Mouse (Mus musculus): ENCODE measurements around the gene Kif20b. TPM values are rescaled to one million over a fixed set of nuclear protein-coding genes. Genes with fewer than 3 reads are reported as not detected.

Kif20b gene
- 83.0 and 89.3 TPM in 2 replicates for polyA plus RNA-seq (2014; fragmentation: Nextera tagmentation; extraction: Ambion mirVana)

GRCm38 (mm10) chr19:34921652-34922602 lies at the start of gene Kif20b:
Gene Kif20b (plus strand): TSS chr19:34922361.
- peak within 1 kb of the TSS; percentile 86 for H3K4me3 ChIP-seq (ENCODE audit: low read depth, low read length)
- peak; percentile 95 for ATAC-seq (ENCODE audit: insufficient read depth)
- WGBS: under 1% methylated on average over 57 of the region's 57 CpGs

GRCm38 (mm10) chr19:34876676-34877075 lies 45.5 kb upstream of the Kif20b start:
- Histone ChIP-seq H3K4me3 (ENCODE audit: low read depth, low read length) (no peak overlapping the region), H3K9ac (no peak overlapping the region), H3K9me3 (ENCODE audit: low read depth, low read length) (no peaks in the 10 kb centered on the region), H3K4me1 (ENCODE audit: insufficient read depth) (peaks cover 10% of the 10 kb centered on the region; the same call in 1 of the 2 replicates), H3K27ac (ENCODE audit: low read depth) (no peak overlapping the region), H3K36me3 (ENCODE audit: insufficient read depth) (no peaks in the 10 kb centered on the region), H3K4me2 (peak overlapping the region; percentile 86), H3K27me3 (ENCODE audit: insufficient read depth, low read length) (no peaks in the 10 kb centered on the region)
- TF ChIP-seq CTCF (IDR thresholded peaks at IDR 0.05; ENCODE audit: low read depth): no peak
- ATAC-seq (ENCODE audit: insufficient read depth) (no peak), DNase-seq (no peak)
- WGBS: 50% methylated on average over 7 of the region's 7 CpGs

More at GRCm38 (mm10) chr19:34921652-34922602, at the start of gene Kif20b:
- Histone ChIP-seq H3K27me3 (ENCODE audit: insufficient read depth, low read length) (no peaks in the 10 kb centered on the region), H3K9me3 (ENCODE audit: low read depth, low read length) (no peaks in the 10 kb centered on the region), H3K27ac (ENCODE audit: low read depth) (peak within 1 kb of the TSS; percentile 78), H3K9ac (peak within 1 kb of the TSS; percentile 69), H3K4me2 (peak within 1 kb of the TSS; percentile 62), H3K36me3 (ENCODE audit: insufficient read depth) (peaks cover 16% of the 10 kb centered on the region; the same call in 1 of the 2 replicates), H3K4me1 (ENCODE audit: insufficient read depth) (no peaks in the 10 kb centered on the region; the same call in 1 of the 2 replicates)
- no peak for TF ChIP-seq CTCF (IDR thresholded peaks at IDR 0.05; ENCODE audit: low read depth)
- DNase-seq: peak; percentile 98

- peak overlapping the region; percentile 99 for H3K27ac ChIP-seq (ENCODE audit: low read depth)
- peak overlapping the region; percentile 86 for H3K4me2 ChIP-seq
- peak; percentile 94 for DNase-seq
- ATAC-seq (ENCODE audit: insufficient read depth): peak; percentile 97
- H3K9ac ChIP-seq: peak overlapping the region; percentile 97
- no peaks in the 10 kb centered on the region for H3K36me3 ChIP-seq (ENCODE audit: insufficient read depth)
- under 1% methylated on average over 45 of the region's 45 CpGs for WGBS
- peak overlapping the region; percentile 87 for H3K4me3 ChIP-seq (ENCODE audit: low read depth, low read length)
- no peaks in the 10 kb centered on the region for H3K27me3 ChIP-seq (ENCODE audit: insufficient read depth, low read length)
- H3K4me1 ChIP-seq (ENCODE audit: insufficient read depth): peaks cover 10% of the 10 kb centered on the region; the same call in 1 of the 2 replicates
- H3K9me3 ChIP-seq (ENCODE audit: low read depth, low read length): no peaks in the 10 kb centered on the region
- peak; percentile 43; the same call in 1 of the 2 replicates for TF ChIP-seq CTCF (IDR thresholded peaks at IDR 0.05; ENCODE audit: low read depth)
Measured at GRCm38 (mm10) chr19:34877898-34878602, 44.1 kb upstream of the Kif20b start.

GRCm38 (mm10) chr19:34878603-34879541 lies 43.3 kb upstream of the Kif20b start, which contains the start of gene Pank1:
Gene Pank1 (minus strand): TSS chr19:34879455.
- under 1% methylated on average over 85 of the region's 96 CpGs for WGBS
- ATAC-seq (ENCODE audit: insufficient read depth): peak; percentile 64
- H3K27me3 ChIP-seq (ENCODE audit: insufficient read depth, low read length): no peaks in the 10 kb centered on the region
- H3K9ac ChIP-seq: peak within 1 kb of the TSS; percentile 97
- peak within 1 kb of the TSS; percentile 86 for H3K4me2 ChIP-seq
- DNase-seq: peak; percentile 81
- no peak for TF ChIP-seq CTCF (IDR thresholded peaks at IDR 0.05; ENCODE audit: low read depth)
- H3K4me3 ChIP-seq (ENCODE audit: low read depth, low read length): peak within 1 kb of the TSS; percentile 87
- H3K27ac ChIP-seq (ENCODE audit: low read depth): peak within 1 kb of the TSS; percentile 99
- H3K9me3 ChIP-seq (ENCODE audit: low read depth, low read length): no peaks in the 10 kb centered on the region
- H3K4me1 ChIP-seq (ENCODE audit: insufficient read depth): peaks cover 10% of the 10 kb centered on the region; the same call in 1 of the 2 replicates
- H3K36me3 ChIP-seq (ENCODE audit: insufficient read depth): no peaks in the 10 kb centered on the region

GRCm38 (mm10) chr19:34879624-34880023 lies 42.5 kb upstream of the Kif20b start:
- 18% methylated on average over 6 of the region's 6 CpGs for WGBS

GRCm38 (mm10) chr19:34881160-34881559 lies 41.0 kb upstream of the Kif20b start:
- WGBS: 68% methylated on average over 5 of the region's 5 CpGs
- no peak for ATAC-seq (ENCODE audit: insufficient read depth)

More at GRCm38 (mm10) chr19:34879624-34880023, 42.5 kb upstream of the Kif20b start:
- no peak for ATAC-seq (ENCODE audit: insufficient read depth)
- Histone ChIP-seq H3K9ac (peak overlapping the region; percentile 97), H3K4me3 (ENCODE audit: low read depth, low read length) (peak overlapping the region; percentile 87), H3K4me1 (ENCODE audit: insufficient read depth) (peaks cover 10% of the 10 kb centered on the region; the same call in 1 of the 2 replicates), H3K4me2 (peak overlapping the region; percentile 86), H3K9me3 (ENCODE audit: low read depth, low read length) (no peaks in the 10 kb centered on the region), H3K27me3 (ENCODE audit: insufficient read depth, low read length) (no peaks in the 10 kb centered on the region), H3K27ac (ENCODE audit: low read depth) (peak overlapping the region; percentile 99), H3K36me3 (ENCODE audit: insufficient read depth) (no peaks in the 10 kb centered on the region)
- TF ChIP-seq CTCF (IDR thresholded peaks at IDR 0.05; ENCODE audit: low read depth): no peak
- DNase-seq: no peak

More at GRCm38 (mm10) chr19:34881160-34881559, 41.0 kb upstream of the Kif20b start:
- Histone ChIP-seq H3K4me3 (ENCODE audit: low read depth, low read length) (no peak overlapping the region), H3K27me3 (ENCODE audit: insufficient read depth, low read length) (no peaks in the 10 kb centered on the region), H3K9me3 (ENCODE audit: low read depth, low read length) (no peaks in the 10 kb centered on the region), H3K9ac (no peak overlapping the region), H3K36me3 (ENCODE audit: insufficient read depth) (no peaks in the 10 kb centered on the region), H3K4me1 (ENCODE audit: insufficient read depth) (peaks cover 10% of the 10 kb centered on the region; the same call in 1 of the 2 replicates), H3K27ac (ENCODE audit: low read depth) (no peak overlapping the region), H3K4me2 (no peak overlapping the region)
- TF ChIP-seq CTCF (IDR thresholded peaks at IDR 0.05; ENCODE audit: low read depth): no peak
- DNase-seq: no peak
